Mouse (Mus musculus) erythroblast, embryonic 14.5 days (primary cell): ENCODE measurements around the gene Becn1. TPM values are rescaled to one million over a fixed set of nuclear protein-coding genes. Genes with fewer than 3 reads are reported as not detected.
"Not testable (repeated sequence)": the region's sequence is repeated elsewhere in the genome, so short reads cannot be mapped to it uniquely, and the experiment has no call there.

Experiments used
- H3K27me3 ChIP-seq: 2 replicates; pipeline ENCODE4 v1.6.1; 2012; ENCODE audit warnings: inconsistent platforms; ENCODE audit not compliant: control insufficient read depth
- H3K36me3 ChIP-seq: 2 replicates; pipeline ENCODE4 v1.6.1; 2012; ENCODE audit warnings: mild to moderate bottlenecking, inconsistent platforms; ENCODE audit not compliant: control insufficient read depth
- H3K4me1 ChIP-seq: 2 replicates; pipeline ENCODE4 v1.6.1; 2012; ENCODE audit warnings: inconsistent platforms; ENCODE audit not compliant: control insufficient read depth
- H3K4me3 ChIP-seq: replicated peaks from 2 replicates; pipeline ENCODE3; 2012; ENCODE audit warnings: moderate library complexity, mild to moderate bottlenecking, inconsistent platforms
- H3K9me3 ChIP-seq: 2 replicates; pipeline ENCODE4 v1.6.1; 2012; ENCODE audit warnings: low read length, inconsistent platforms, mixed read lengths; ENCODE audit not compliant: control insufficient read depth
- GATA1 ChIP-seq: IDR thresholded peaks from 2 replicates; pipeline ENCODE4 v1.6.1; 2012; ENCODE audit warnings: low read length, inconsistent platforms, mixed read lengths
- TAL1 ChIP-seq: IDR thresholded peaks from 3 replicates; pipeline ENCODE4 v1.6.1; 2012; ENCODE audit warnings: low read length, inconsistent platforms, mixed read lengths
- polyA plus RNA-seq: library from polyadenylated mRNA; stranded (reverse); fragments of >175 nt; gene quantifications from 2 replicates; pipeline ENCODE4 v1.2.3, GENCODE M21; 2012

Gene Becn1
- polyA plus RNA-seq, 1 experiment = 19.6 TPM

GRCm38 (mm10) chr11:101334023-101334422 is 31.9 kb upstream of the Becn1 start:
- peaks cover 7% of the 10 kb centered on the region for H3K36me3 ChIP-seq
- no peaks in the 10 kb centered on the region for H3K27me3 ChIP-seq
- peaks cover 21% of the 10 kb centered on the region for H3K4me1 ChIP-seq
- no peaks in the 10 kb centered on the region for H3K9me3 ChIP-seq
- no peak overlapping the region for H3K4me3 ChIP-seq
- TF ChIP-seq GATA1 (no peak), TAL1 (no peak)

GRCm38 (mm10) chr11:101332537-101332936 is 30.5 kb upstream of the Becn1 start:
- Histone ChIP-seq H3K9me3 (no peaks in the 10 kb centered on the region), H3K27me3 (no peaks in the 10 kb centered on the region), H3K4me3 (no peak overlapping the region), H3K36me3 (peaks cover 20% of the 10 kb centered on the region), H3K4me1 (peaks cover 8% of the 10 kb centered on the region)
- no peak for TF ChIP-seq GATA1
- TF ChIP-seq TAL1 = no peak

- H3K4me1 ChIP-seq = peaks cover 11% of the 10 kb centered on the region
Observed at GRCm38 (mm10) chr11:101330961-101331360, 28.9 kb upstream of the Becn1 start.

DNA sequence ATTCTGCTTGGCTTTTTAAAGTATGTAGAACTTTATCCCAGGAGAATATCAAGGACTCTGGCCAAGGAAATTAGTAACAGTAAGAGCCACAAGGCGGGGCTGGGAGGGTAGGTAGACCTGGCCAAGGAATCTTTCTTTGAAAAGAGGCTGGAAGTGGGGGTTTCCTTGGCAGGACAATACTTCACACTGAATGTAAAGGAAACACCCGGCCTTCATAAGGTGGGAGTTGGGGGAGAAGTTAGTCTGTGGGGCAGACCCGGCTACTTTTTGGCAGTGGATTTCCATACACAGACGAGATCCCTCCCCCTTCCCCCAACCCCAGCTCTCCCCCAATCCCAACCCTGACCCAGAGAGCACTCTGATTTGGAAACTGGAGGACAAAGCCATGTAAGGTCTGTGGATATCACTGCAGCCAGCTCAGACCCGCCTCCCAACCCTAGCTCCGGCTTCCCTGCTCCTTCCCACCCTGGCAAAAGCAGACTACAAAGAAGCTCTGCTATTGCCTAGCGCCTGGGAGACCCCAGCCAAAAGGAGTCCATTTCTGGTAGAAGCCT is 28.4 kb upstream of the Becn1 start, which contains the start of gene Aoc3:
Gene Aoc3 (plus strand): TSS at position 235 of the 554 bp plus-strand sequence.
- no peak for TF ChIP-seq TAL1
- TF ChIP-seq GATA1 = no peak
- peaks cover 38% of the 10 kb centered on the region for H3K36me3 ChIP-seq
- H3K4me1 ChIP-seq = peaks cover 13% of the 10 kb centered on the region
- H3K27me3 ChIP-seq = no peaks in the 10 kb centered on the region
- no peaks in the 10 kb centered on the region for H3K9me3 ChIP-seq
- H3K4me3 ChIP-seq = no peak within 1 kb of the TSS

More at GRCm38 (mm10) chr11:101330961-101331360, 28.9 kb upstream of the Becn1 start:
- H3K36me3 ChIP-seq = peaks cover 33% of the 10 kb centered on the region
- not testable (repeated sequence) for H3K27me3 ChIP-seq, H3K9me3 ChIP-seq, H3K4me3 ChIP-seq

DNA sequence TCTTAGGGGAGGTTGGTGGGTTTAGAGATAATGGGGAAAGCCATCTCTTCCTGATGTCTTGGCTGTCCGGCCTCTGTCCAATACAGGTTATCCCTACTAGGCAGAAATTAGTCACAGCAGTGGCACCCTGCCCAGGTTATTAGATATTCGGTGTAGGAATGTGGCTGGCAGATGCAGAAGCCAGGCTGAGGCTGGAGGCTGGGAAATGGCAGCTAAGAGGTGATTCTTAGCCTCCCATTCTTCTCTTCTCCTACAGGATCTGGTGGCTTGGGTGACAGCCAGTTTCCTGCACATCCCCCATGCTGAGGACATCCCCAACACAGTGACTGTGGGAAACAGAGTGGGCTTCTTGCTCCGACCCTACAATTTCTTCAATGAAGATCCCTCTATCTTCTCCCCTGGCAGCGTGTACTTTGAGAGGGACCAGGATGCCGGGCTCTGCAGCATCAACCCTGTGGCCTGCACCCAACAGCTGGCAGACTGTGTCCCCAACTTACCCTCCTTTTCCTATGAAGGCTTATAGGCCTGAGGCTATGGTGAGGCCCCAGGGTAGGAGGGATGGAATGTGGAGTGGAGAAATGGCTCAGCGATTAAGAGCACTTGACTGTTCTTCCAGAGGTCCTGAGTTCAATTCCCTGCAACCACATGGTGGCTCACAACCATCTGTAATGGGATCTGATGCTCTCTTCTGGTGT is 27.0 kb upstream of the Becn1 start:
- no peaks in the 10 kb centered on the region for H3K27me3 ChIP-seq
- TF ChIP-seq GATA1 (no peak), TAL1 (no peak)
- no peaks in the 10 kb centered on the region for H3K9me3 ChIP-seq
- H3K36me3 ChIP-seq = peaks cover 52% of the 10 kb centered on the region
- H3K4me3 ChIP-seq = no peak overlapping the region
- H3K4me1 ChIP-seq = peaks cover 9% of the 10 kb centered on the region

DNA sequence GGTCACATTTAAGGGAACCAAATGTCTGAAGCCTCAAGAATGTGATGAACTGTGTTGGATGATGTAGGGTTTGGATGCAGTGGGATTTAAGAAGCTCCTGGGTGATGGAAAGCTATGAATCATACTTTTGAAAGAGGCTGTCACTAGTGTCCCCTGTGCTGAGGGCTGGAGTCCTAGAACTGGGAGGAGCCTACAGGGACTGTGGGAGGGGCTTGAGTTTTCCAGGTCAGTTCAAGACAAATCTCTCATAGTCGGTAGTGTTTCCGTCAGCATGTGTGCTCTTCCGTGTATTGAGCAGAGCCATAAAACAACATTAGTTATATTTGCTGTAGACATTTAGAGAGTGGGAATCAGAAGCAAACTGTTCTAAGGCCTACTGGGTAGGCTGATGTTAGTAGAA is 25.2 kb upstream of the Becn1 start:
- Histone ChIP-seq H3K36me3 (peaks cover 69% of the 10 kb centered on the region), H3K4me3 (no peak overlapping the region)
- TF ChIP-seq TAL1 (no peak), GATA1 (no peak)

GRCm38 (mm10) chr11:101326147-101326546 is 24.1 kb upstream of the Becn1 start:
- TF ChIP-seq GATA1 = no peak
- Histone ChIP-seq H3K36me3 (peaks cover 78% of the 10 kb centered on the region), H3K9me3 (no peaks in the 10 kb centered on the region), H3K4me3 (no peak overlapping the region), H3K4me1 (peaks cover 15% of the 10 kb centered on the region), H3K27me3 (no peaks in the 10 kb centered on the region)

More for the DNA sequence above, 25.2 kb upstream of the Becn1 start:
- H3K9me3 ChIP-seq = no peaks in the 10 kb centered on the region
- no peaks in the 10 kb centered on the region for H3K27me3 ChIP-seq
- H3K4me1 ChIP-seq = peaks cover 13% of the 10 kb centered on the region

DNA sequence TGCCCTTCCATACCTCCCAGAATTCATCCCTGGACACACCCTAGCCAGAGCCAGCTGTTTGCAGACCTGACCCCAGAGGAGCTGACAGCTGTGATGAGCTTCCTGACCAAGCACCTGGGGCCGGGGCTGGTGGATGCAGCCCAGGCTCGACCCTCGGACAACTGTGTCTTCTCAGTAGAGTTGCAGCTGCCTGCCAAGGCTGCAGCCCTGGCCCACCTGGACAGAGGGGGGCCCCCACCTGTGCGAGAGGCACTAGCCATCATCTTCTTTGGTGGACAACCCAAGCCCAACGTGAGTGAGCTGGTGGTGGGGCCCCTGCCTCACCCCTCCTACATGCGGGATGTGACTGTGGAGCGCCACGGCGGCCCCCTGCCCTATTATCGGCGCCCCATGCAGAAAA is 23.1 kb upstream of the Becn1 start:
- not testable (repeated sequence) for H3K27me3 ChIP-seq, H3K4me3 ChIP-seq, H3K9me3 ChIP-seq
- peaks cover 19% of the 10 kb centered on the region for H3K4me1 ChIP-seq
- H3K36me3 ChIP-seq = peaks cover 88% of the 10 kb centered on the region

GRCm38 (mm10) chr11:101324763-101325162 is 22.7 kb upstream of the Becn1 start, which contains the start of gene Aoc2:
Gene Aoc2 (plus strand): TSS chr11:101325063.
- Histone ChIP-seq H3K36me3 (peaks cover 92% of the 10 kb centered on the region), H3K4me1 (peaks cover 23% of the 10 kb centered on the region), H3K9me3 (no peaks in the 10 kb centered on the region), H3K27me3 (no peaks in the 10 kb centered on the region), H3K4me3 (no peak within 1 kb of the TSS)
- TF ChIP-seq TAL1 = no peak
- no peak for TF ChIP-seq GATA1

DNA sequence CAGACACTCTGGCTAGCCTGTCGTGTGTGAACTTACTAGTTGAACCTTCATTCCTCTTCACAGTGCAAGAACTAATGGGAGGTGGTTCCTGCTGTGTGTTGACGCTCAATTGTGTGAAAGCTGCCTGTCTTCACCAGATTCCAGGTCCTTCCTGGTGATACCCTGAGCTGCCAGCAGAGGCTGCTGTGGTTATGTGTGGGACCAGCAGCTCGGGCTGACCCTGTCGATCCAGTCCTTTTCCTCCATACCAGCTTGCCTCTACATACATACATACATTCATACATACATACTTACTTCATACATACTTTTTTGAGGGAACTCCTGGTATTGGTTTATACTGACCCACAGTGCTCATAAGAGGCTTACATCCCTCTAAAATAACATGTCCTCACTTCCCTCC is 21.5 kb upstream of the Becn1 start:
- TF ChIP-seq GATA1 (no peak), TAL1 (no peak)
- H3K4me1 ChIP-seq = peaks cover 34% of the 10 kb centered on the region
- H3K9me3 ChIP-seq = no peaks in the 10 kb centered on the region
- no peaks in the 10 kb centered on the region for H3K27me3 ChIP-seq
- no peak overlapping the region for H3K4me3 ChIP-seq
- peaks cover 95% of the 10 kb centered on the region for H3K36me3 ChIP-seq
